Mouse (Mus musculus) embryo, embryonic 11 days (tissue): Measurements from ENCODE around the gene Fgfr2.
A peak's percentile ranks its signal among the peaks of the same experiment; 100 is the strongest.

Experiments
- DNase-seq: peaks from one replicate; pipeline ENCODE4 v3.0.0-alpha.2; 2015

Gene Fgfr2

GRCm38 (mm10) chr7:132234250-132234649, 888.9 kb downstream of the Fgfr2 start:
- no peak for DNase-seq

- no peak for DNase-seq
These were observed 889.4 kb downstream of the Fgfr2 start for GRCm38 (mm10) chr7:132233732-132234131.

DNA sequence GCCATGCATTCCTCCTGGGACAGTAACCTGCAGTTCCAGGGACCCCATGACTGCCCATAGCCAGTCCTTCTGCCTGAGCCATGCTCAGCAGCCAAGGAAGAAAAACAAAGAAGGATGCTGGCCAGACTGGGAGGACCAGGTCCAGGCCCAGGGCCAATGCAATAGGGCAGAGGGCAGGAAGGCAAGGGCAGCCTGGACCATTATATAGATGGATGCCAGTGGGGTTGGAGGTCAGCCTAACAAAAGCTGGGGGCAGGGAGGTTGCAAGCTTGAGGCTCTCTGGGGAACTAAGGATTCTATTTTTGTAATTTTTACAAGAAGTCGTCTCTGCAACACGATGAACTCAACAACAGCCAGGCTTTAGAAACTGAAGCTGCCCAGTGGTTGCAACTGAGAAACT, 890.2 kb downstream of the Fgfr2 start:
- no peak for DNase-seq

GRCm38 (mm10) chr7:132231476-132231875, 891.7 kb downstream of the Fgfr2 start:
- DNase-seq, result no peak

- no peak for DNase-seq
These were observed 892.2 kb downstream of the Fgfr2 start for GRCm38 (mm10) chr7:132230961-132231360.

GRCm38 (mm10) chr7:132227075-132227640, 896.0 kb downstream of the Fgfr2 start:
- DNase-seq, result no peak

DNA sequence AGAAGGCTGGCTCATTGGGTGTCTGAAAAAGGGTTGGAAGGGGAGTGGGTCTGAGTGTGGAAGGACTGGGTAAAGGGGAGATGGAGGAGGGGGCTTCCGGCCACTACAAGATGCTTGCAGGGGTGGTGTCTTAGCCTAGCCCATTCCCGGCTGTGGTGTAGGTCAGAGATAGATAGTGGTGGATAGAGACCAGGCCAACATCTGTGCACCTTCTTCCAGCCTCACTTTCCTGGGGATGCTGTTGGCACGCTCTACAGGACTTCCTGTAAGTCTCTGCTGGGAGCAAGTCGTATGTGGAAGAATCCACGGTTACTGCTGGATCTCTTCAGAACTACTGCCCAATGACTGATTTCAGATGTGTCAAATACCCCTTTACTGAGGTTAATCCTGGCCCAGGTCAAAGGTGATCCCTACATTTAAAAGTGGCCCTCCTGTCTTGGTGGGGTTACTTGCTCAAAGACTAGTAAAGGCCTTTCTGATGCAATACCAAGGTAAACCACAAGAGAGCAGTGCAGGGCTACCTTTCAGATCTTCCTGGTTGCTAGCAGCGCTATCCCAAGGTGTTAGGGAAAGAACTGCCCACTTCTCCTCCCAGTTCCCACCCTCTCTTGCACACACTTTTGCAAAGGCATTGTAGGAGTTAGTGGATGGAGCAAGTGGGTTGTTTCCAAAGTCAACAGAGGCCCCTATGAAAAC, 896.6 kb downstream of the Fgfr2 start:
- DNase-seq, result peak; percentile 86

GRCm38 (mm10) chr7:132223452-132224141, 899.6 kb downstream of the Fgfr2 start:
- DNase-seq, result no peak

- no peak for DNase-seq
These were observed 909.1 kb downstream of the Fgfr2 start for GRCm38 (mm10) chr7:132214031-132214430.

DNA sequence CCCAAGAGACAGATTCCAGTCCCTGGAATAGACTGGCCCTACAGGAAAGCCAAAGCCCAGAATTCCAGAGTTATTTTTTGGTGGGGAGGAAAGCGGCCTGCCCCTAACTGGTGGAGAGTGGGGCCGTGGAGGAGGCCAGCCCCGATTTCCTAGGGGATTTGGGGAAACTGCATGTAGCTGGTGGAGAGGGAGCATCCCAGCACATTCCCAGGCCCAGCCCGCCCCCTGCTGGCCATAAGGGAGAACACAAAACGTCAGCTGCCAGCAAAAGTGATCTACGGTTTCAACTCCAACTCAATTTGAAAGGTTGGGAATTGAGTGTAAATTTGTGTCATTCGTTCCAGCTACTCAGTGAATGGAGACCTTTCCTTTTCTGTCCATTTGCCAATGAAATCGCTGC, 909.7 kb downstream of the Fgfr2 start:
- peak; percentile 77 for DNase-seq

DNA sequence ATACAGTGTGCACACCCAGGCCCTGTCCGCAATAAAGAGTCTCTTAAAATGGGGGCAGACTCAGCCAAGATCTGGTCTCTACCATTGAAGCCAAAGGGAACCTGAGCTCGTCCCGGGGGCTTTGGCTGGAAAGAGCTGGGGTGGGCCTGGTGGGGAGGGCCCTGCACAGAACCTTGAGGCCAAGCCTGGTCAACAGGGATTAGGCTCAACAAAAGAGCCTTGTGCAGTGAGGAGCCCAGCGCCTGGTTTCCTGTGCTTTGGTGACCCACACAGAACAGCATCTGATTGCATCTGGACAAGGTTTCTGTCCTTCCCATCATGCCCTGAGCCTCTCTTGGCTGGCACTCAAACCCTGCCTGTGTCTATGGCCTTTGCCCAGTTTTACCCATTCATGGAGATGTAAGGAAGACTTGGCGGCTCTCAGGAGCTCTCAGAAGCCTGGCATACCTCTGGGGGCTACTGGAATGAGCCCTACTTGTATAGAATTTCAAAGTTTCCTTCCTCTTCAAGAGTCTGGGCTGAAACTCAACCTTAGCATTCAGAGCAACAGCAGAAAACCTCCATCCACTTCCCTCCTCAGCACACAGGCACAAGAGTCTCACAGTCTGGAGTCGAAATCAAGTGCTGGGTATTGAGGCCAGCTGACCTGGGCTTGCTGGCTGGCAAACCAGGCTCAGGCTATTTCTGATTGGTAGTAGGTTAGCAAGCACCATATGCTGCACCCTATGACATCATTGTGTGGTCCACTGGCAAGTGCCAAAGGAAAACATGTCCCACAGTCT, 911.0 kb downstream of the Fgfr2 start:
- DNase-seq, result no peak

DNA sequence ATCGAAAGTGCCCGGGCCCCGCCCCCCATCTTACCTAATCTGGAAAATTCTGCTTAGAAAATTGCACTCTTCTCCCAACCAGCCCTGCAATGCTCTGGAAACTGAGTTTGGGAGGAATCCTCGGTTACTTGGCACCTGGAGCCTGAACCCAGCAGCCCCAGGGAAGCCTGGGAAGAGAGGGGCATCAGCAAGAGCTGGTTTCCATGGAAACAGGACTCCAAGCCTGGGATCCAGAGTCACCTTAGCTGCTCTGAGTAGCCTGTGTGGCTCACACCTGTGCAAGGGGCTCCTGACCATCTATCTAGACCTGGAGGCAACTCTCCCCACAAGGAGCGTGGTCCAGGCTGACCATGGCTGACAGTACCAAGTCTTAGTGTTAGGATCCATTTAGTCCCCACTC, 912.5 kb downstream of the Fgfr2 start:
- no peak for DNase-seq

DNA sequence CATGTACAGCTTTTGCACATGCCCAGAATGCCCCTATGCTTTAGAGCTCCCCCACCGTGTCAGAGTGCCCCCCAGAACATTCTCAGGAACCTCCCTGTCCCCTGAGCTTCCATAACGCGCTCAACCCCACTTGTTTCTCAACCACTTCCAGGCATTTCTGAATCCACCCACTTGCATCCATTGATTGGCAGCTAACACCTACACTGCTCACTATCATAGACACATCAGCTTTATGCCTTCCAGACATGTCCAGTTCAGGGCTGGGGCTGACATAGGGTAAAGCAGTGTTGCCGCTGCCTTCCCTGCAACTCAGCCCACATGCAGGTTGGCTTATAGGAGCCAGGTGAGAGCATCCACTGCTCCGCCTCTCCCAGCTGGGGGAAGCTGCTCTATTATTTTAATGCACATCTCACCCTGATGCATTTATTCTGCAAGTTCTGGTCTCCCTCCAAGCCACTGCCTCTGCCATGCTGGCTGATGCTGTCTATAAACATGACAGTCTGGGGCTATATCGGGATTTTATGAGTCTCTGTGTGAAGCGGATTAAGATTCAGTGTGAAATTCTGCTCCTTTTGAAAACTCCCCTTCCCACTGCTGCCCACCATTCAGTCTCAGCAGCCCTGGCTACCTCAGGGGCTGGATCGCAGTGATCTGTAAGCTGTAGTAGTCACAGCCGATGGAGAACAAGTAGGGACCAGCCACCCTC, 914.1 kb downstream of the Fgfr2 start:
- no peak for DNase-seq

- peak; percentile 56 for DNase-seq
These were observed 919.0 kb downstream of the Fgfr2 start for GRCm38 (mm10) chr7:132204073-132204612.

DNA sequence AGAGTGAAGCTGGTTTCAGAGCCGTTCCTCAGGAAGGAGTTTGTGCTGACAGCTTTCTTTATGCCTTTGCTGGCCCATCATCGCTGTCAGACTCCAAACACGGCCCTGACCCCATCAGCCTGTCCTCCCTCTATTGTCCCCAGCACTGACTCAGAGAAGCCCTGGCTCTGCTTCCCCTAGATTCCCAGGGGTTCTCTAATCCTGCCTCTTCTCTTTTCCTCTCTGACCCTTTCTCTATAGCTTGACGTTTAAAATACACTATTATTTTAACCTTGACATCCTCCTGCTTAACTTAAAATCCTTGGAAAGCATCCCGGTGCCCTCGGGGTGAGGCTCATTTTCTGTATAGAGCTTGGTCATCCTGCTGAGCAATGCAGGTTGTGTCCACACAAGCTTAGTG, 923.5 kb downstream of the Fgfr2 start:
- no peak for DNase-seq

GRCm38 (mm10) chr7:132198806-132199205, 924.3 kb downstream of the Fgfr2 start:
- peak; percentile 27 for DNase-seq

DNA sequence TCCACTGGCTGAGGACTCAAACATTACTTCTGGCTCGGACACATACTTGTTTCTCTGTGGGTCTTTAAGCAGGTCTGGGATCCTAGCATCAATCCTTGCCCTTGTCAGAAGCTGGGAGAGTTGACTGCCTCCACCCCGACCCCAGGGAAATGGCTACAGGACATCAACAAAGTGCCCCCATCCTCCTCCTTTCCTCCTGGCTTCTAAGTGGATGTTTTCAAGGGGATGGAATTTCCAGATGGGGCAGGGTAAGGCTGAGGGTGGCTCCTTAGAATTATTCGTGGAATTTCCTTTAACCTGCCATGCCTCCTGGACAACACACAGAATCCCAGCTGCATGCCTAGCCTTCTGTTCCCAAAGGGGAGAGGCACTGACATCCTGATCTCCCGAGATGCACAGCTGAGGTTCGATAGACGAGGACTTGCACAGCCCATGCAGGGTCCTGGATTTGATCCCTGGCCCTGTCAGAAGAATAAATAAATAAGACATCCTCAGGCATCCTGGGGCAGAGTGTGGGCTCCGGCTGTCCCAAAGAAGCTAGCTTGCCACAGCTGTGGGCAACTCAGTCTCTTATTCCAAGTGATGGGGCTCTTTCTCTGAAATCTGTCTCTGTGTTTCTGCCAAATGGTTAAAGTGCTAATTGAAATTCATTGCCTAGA, 925.2 kb downstream of the Fgfr2 start:
- DNase-seq, result no peak

DNA sequence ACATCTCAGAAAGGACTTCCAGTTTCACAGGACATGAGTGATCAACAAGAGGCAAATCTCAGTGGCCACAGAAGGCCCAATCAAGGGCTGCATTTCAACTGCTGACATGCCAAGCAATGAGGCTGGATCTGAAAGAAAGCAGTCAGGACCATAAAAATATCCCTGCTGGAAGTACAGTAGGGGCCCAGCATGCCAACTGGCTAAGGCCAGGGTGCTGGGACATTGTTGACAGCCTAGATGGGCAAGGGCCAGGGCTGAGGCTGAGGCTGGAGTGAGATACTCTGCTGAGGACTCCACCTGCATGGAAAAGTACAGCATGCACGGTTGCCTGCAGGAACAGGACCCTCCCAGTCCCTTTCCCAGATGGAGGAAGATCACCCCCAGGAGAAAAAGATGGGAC, 926.6 kb downstream of the Fgfr2 start:
- DNase-seq, result no peak

DNA sequence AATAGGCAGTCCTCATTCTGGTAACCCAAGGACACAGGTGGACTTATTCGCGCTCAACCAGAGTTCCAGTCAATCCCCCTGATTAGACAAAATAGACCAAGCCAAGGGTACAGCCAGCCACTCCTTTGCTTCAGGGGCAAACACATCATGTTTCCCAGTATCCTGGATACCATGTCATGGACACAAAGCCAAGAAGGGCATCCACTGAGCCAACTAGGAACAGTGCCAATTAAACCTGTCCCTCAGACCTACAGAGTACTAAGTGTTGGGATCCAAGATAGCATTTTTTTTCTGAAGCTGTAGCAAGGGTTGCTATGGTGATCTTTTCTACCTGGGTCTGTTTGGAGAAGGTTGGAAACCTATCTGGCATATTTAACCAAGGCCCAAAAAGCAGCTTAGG, 929.5 kb downstream of the Fgfr2 start:
- no peak for DNase-seq

GRCm38 (mm10) chr7:132187456-132187855, 935.7 kb downstream of the Fgfr2 start:
- peak; percentile 57 for DNase-seq

GRCm38 (mm10) chr7:132183892-132184404, 939.2 kb downstream of the Fgfr2 start:
- no peak for DNase-seq
